Mouse (Mus musculus) natural killer cell, adult 2 months (primary cell): ENCODE measurements around the gene Lpcat1.
A peak's percentile ranks its signal among the peaks of the same experiment; 100 is the strongest.

ENCODE experiments used
- DNase-seq, 2 experiments: peaks; one replicate each; pipeline ENCODE4 v3.0.0; 2022; ENCODE audit warnings: low spot score in 2 of 2

The Lpcat1 gene

DNA sequence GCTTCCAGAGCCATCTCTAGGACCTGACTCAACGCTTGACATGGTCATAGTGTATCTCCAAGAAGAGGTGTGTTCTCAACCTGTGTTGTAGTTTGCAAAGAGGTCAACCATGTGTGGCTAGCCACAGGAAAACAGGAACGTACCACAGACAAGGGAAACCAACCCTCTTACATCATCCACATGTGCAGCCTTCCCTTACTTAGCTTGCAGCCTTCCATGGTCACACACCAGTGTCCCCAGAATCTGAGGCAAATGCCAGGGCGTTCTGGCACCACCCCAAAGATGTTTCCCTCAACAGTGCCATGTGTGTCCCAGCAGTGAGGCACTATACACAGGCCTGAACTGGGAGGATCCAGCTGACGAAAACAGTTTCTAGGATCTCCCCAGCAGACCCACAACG lies 9.3 kb downstream of the Lpcat1 start:
- DNase-seq, result no peak

DNA sequence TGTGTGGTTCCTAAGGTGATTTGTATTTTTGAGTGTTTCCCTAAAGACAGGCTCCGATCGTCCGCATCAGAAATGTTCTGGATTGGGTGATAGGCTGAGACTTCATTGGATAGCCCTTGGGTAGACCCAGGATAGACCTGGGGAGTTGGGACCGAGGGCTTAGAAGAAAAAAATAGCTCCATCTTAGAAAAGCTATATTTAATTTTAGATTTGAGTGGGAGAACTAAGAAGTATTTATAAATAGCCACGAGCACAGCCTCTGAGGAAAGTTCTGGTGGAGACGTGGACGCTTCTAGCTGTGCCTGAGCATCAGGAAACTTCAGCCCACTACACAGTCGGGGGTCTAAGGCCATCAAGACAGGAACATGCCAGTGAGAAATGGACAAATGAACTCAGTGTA lies 9.8 kb downstream of the Lpcat1 start:
- DNase-seq, result no peak

DNA sequence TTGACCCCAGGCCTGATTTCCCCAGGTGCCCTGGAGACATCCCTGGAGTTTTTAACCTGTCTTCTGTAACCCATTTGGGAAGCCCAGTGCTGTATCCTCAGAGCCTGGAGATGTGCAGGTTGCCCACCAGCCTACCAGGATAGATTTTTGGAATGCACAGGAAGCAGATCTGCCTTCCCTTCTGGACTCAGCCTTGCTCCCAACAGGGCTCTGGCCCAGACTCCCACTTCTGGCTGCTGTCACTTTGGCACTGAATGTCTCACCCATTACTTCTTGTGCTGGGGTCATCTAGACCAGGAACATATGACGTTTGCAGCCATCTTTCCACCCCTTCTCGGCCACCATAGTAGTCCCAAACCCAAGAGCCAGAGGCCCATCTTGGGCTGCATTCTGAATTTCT lies 10.8 kb downstream of the Lpcat1 start:
- DNase-seq, result no peak

DNA sequence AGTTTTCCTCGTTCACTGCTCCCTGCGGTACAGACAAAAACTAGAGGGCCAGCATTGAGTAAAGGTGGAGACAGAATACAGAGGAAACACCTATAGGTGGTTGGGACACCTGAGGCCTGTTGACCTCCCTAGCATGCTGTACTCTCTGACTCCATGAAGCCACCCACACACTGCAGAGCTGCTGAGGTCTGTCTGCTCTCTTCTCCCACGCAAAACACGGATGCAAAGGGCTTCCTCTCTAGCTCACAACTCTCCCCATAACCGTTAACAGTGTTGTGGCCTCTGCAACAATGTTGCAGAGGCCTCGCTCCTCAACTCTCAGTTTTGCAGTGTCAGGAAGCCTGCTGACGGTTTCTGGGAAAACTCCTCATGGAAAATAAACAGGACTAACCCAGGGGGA lies 15.5 kb downstream of the Lpcat1 start:
- DNase-seq, result no peak

DNA sequence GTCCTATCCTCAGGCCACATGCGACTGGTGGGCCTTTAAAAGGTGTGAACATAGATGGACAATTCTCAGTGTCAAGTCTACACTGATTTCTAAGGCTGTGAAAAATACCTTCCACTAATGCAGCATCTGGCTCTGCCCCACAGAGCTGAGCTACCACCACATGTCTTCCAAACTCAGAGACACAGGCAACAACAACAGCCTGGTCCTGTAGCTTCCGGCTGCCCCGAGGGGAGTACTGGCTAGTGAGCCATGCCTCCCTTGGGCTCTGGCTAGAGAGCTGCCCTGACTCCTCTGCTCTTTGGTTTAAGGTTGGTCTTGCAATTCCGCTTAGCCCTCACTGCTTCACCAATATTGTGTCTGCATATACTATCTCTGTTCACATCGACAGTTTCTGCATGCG lies 16.3 kb downstream of the Lpcat1 start:
- no peak for DNase-seq

DNA sequence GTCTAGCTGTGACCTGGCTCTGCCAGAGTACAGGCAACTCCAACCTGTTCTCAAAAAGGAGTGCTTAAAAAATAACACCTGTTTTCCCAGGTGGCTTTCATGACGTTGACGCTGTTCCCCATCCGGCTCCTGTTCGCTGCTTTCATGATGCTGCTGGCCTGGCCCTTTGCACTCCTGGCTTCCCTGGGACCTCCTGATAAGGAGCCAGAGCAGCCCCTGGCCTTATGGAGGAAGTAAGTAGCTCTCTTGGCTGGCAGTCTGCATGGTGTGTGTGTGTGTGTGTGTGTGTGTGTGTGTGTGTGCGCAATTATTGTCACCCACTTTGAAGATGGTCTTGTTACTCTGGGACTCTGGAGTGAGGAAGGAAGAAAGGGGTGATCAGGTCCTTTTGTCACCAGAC lies 17.2 kb downstream of the Lpcat1 start:
- no peak for DNase-seq

DNA sequence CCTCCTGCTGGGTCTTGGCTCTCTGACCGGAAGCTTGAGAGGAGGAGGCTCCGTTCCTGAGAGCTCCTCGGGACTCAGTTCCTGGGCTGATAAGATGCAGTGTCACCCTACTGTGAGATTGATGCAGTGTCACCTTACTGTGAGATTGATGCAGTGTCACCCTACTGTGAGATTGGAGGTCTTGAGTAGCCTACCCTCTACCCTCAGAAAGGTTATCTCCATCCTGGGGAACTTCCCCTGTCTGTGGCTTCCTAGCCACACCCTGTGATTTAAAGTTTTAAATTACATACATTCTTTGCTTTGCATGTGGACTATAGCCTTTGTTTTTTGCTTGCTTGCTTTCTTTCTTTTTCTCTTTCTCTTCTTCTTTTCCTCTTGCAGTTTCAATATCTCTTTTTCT lies 21.1 kb downstream of the Lpcat1 start:
- DNase-seq, result no peak

DNA sequence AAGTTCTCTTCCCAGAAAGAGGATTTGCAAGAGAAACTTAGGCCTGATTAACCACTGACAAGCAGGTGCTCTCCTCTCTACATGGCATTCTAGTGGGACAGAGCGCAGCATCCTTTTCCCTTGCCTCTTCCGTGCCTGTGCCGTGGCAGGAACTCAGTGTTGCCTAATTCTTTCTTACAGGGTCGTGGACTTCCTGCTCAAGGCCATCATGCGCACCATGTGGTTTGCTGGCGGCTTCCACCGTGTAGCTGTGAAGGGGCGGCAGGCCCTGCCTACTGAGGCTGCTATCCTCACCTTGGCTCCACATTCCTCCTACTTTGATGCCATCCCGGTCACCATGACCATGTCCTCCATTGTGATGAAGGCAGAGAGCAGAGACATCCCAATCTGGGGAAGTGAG lies 21.7 kb downstream of the Lpcat1 start:
- DNase-seq, result no peak

DNA sequence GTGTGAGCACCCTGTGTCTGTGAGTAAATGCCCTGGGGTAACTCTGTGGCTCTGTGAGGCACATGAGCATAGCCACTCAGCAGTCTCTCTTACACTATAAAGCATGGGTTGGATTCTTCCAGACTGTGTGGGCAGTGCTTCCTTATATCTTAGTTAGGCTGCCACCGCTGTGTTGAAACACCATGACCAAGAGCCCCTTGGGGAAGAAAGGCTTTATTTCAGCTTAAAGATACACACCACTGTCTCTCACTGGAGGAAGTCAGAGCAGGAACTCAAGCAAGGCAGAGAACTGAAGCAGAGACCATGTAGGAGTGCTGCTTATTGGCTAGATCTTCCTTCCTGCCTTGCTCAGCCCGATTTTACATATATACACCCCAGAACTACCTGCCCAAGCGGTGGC lies 23.0 kb downstream of the Lpcat1 start:
- peak in 1 of 2 experiments; percentile 12 for DNase-seq

DNA sequence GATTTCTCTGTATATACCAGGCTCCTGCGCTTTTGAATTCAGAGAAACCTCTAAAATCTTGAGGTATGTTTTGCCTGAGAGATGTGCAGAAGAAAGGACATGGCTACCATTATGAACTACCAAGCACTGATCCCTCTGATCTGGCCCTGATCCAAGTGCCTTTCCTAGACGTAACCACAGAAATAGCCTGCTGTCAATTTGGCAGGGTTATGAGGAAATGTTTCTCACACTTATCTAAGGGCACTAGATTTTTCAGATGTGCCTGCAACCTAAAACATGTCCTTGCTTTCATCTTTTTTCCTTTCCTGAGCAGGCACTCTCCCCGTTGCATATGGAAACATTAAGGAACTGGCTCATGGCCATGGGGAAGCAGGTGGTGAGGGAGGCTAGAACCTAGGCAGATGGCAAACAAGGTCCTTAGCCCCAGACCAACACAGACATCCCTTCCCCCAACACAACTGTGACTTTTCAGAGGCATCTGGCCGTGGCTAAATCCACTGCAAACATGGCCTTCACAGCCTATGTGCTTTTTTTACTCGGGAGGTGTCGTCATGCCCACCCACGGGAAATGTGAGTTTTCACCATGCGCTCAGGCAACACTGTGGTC lies 23.7 kb downstream of the Lpcat1 start:
- no peak for DNase-seq

DNA sequence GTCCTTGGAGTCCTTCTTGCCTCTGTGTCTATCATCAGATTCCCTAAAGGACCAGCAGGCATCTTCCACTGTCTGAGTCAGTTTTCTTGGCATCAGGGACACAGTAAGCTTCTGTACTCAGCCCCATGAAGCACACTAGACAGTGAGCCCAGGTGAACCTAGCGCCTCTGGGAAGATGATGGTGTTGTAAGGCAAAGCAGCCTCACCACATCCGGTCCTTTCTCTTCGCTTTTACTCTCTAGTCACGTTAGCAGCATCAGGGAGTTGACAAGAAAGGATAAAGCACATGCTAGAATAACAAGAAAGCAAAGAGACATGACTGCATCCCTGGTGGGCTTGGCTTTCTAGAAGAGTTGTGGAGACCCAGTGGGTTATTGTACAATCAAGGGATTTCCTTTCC lies 26.2 kb downstream of the Lpcat1 start:
- DNase-seq, result no peak

DNA sequence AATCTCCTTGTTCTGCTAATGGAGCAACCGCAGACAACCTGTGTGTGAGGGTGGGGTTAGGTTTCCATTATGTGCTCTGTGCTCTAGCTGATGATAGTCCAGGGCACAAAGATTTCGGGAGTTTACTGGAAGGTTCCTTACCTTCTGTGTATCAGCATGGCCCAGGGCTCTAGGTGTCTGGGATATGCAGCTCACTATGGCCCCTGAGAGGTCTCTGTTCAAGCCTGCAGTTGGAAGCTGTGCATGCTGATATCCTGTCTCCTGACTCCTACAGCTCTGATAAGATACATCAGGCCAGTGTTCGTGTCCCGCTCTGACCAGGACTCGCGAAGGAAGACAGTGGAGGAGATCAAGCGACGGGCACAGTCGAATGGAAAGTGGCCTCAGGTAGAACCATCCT lies 27.5 kb downstream of the Lpcat1 start:
- DNase-seq, result no peak

DNA sequence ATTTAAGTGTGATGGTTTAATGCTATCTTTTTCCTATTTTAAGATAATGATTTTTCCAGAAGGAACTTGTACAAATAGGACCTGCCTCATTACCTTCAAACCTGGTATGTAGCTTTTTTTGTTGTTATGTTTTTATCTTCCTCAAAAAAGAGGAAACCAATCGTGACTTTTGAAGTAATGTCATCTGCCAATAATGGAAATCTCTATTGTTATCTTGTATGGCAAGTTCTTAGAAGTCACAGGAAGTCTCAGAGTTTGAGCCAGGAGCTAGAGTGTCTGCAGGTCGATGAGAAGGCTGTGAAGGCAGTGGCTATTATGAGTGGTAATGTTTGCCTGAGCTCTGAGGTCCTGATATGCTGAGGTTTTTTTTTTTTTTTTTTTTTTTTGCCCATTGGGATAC lies 29.1 kb downstream of the Lpcat1 start:
- no peak for DNase-seq

DNA sequence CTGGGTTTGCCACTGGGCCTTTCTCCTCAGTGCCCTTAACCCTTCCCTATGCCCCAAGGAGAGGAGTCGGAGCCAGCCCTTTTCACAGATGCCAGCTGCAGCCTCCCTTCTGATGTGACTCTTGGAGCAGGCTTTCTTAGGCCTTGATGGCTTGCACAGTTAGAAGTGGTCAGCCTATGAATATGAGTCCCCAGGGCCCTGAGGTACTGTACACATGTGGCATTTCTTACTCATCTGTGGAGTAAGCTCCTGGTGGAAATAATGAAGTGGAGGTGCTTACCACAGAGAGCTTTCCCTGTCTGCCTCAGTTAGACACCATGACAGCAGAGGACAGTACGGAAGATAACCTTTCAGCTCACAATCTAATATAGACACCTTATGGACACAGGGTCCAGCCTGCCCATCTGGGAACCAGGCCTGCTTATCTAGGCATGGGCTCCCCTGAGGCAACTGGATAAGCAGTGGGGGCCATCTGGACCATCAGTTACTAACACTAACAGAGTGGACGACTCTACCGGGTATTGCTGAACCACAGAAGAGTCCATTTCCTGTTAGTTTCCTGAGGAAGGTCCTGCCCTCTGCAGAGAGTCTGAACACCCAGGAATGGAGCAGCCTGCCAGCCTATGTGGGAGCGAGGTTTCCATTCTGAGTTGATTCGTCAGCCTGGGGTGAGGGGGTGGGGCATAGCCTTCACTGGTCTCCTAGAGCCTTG lies 33.1 kb downstream of the Lpcat1 start:
- no peak for DNase-seq

DNA sequence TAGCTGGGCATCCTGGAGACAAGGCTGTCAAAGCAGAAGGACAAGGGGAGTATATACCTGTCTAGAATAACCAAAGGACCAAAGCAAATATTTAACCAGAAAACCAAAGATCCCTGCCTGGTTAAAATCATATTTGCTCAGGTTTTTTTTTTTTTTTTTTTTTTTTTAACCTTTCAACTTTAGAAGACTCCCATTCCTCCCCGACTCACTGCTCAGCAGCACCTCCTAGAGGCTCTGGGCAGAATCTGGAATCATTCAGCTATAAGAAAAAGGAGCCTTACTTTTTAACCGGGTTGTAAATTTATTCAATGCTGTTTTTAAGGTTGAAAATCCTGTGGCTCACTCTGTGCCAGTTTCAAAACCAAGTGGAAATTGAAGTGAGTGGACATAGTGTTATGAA lies 35.7 kb downstream of the Lpcat1 start:
- peak in 1 of 2 experiments; percentile 35 for DNase-seq

DNA sequence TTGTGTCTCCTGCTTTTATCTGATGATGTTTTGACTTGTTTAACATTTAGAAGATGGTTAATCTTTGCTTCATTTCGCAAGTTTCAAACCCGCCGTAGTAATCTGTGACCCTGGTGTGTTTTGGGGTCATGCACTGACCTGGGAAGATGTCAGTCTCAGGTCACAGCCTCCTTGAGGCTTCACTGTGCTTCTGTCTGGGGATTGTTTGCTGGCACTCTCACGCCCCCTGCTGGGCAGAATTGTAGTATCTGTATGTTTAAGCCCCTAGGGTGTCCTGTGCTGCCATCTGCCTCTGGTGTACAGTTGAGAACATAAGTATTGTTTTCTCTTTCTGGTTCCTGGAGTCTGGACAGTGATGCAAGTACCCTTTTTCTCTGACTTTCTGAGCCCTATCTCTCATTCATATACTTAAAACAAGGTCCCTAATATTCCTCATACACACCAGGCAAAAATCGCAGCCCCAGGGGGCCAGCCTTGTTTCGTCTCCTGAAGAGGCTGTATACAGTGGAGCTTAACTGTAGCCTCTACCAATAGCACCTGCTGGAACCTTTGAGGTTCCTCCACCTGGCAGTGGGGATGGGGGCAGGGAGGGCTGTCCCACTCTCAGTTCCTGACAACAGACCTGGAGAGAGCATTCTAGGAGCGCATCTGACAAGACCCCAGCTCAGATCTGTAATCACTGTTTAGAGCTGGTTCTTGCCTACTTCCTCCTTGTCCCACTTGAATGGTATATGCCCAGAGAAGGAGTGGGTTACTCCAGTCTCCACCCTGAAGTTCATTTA lies 38.9 kb downstream of the Lpcat1 start:
- DNase-seq, result peak; percentile 46 to 81

DNA sequence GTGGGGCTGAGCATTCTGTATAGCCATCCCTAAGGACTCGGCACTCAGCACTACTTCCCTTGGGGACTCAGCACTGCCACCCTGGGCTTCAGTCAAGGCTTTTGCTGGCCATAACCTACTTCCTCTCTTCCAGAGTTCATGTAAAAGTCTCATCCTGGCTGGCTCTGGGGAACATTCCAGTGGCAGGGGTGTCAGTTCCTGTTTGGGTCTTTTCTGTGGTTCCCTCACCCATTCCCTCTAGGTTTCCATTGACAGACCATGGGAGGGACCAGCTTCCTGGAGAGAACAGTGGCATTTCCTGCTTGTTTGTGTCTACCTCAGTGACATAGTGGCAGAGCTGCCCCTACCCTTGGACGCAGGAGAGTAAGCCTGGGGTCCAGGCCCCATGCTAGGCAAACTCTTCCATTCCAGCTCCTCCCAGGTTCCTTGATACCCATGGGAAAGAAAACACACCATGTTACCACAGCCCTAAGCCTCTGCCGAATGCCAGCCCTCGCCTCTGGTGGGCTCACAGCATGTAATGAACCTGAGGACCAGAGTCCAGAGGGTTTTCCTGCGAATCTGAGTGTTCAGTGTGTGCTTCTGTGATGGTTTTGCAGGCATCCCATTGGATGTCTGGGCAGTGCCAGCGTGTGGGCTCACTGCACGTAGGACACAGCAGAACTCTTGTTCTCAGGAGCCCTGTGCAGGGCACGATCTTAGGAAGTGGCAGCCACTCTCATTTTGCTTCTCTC lies 42.0 kb downstream of the Lpcat1 start:
- no peak for DNase-seq

DNA sequence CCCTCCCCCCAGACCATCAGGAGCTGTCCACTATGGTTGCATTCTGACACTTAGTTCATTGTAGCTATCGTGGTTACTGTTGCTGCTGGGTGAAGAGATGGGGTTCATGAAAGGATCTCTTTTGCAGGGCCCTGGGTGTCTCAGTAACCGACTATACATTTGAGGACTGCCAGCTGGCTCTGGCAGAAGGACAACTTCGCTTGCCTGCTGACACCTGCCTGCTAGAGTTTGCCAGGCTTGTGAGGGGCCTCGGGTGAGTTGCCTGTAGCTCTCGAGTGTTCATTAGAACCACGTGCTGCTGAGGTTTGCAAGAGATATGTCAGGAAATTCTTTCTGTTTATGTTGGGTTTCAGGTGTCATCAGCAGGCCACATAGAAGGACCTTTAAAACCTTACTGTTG lies 42.9 kb downstream of the Lpcat1 start:
- DNase-seq, result no peak

DNA sequence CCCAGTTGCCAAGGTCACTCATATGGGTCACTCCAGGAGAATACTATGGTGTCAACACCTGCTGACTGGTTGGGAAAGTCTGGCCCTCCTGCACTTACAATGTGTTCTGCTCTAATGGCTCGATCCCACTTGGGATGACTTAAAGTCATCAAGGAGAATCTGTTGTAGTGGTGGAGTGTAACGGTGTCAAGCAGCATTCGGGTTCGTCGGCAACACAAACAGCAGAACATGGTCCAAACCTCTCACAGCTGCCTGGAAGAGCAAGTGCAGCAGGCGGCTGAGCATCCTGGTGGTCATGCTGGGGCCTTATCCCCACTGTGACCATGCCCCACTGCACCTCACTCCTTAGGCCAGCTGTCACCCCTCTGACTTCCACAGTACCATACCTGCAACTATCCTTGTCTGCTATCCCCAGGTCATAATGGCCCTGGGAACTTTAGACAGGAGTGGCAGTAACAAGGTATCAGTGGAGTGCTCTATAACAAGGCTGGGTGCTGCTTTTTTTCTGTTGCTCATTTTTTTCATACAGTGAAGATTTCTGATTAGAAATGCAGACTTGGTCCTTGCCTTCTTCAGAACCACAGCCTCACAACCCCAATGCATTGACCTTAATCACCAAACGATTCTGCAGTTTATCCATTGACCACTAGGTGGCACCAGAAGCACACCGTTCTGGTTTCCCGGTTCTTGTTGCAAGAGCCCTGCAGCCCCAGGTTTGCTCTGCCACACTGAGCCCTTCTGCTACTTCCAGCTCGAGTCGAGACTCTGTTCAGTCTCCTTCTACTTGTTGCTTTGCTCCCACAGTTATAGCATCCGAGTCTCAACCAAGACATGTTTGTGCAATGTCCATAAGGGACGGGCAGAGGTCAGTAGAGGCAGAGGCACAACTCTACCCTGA lies 46.0 kb downstream of the Lpcat1 start:
- DNase-seq, result peak; percentile 49 to 66

DNA sequence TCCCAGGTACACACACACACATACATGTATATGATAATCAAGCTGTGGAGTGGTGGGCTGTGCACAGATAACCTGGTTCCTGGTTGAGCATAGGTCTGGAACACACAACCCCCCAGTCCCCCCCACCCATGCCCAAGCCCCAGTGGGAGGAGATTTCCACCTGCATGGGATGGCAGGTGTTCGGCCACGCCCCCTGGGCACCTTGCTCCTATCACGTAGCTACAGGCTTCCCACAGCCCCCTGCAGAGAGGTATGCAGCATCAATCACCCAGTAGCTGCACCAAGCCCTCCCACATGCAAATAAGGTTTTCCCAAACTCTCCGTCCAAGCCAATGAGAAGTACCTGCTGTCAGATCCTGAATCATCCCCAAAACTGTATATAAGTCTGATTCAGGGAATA lies 49.9 kb downstream of the Lpcat1 start:
- no peak for DNase-seq

DNA sequence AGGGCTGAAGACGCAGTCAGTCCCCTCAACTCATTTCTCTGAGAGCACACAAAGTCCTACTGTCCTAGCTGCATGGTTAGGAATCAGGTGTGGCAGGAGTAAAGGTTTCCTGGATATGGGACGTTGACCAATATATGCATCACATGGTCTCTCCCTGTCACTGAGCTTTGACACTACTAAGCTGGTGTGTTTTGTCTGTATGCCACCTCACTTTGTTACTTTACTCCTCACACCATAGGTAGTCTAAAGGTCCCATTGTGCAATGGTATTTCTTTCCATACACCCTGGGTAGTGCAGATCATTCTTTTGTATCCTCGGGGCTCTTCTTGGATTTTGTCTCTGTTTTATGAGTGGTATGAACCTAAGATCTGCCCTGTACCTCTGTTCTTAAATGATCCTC lies 66.7 kb downstream of the Lpcat1 start:
- no peak for DNase-seq
